Mouse (Mus musculus) A20 (cell line): ENCODE measurements around the gene Trpc5.

Experiments
- DNase-seq: peaks from one replicate; pipeline ENCODE4 v3.0.0-alpha.2; 2011; ENCODE audit warnings: low read depth, low spot score

Gene Trpc5

DNA sequence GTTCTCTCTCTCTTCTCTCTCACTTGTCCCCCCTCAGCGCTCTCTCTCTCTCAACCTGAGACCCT, at the start of gene Trpc5:
Gene Trpc5, minus strand, starts transcription at position 39 of the 65 bp plus-strand sequence.
- no peak for DNase-seq

DNA sequence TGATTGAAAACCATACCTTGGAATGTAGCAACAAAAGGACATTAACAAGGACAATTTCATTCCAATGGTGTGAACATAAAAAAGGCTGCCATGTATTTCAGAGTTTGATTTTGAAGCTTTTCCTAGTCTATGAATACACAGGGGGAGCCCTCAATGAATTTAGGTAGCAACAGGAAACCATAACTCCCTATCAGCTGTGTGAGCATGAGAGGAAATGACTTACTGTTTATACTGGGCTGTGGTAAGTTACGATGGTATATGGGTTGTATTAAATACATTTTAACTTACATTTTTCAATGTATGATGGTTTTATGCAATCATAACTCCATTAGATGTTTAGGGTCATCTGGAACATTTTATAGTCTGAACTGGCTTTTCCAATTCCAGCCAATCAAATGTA, 28.4 kb upstream of the Trpc5 start:
- no peak for DNase-seq

DNA sequence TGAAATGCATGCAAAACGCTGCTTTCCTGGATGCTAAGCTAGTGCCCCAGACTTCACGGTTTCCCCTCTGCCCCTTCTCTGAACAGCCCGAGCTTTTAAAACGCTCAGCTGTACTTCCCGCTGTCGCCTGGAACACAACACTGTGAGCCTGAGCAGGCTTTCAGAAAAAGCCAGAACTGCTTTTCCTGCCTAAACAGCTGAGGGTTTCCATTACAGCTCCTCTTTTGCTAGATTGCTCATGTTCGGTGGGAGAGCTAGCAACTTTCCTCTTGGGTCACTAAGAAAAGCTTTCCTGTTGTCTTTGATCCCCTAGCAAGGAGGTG, 1.8 kb upstream of the Trpc5 start:
- DNase-seq: no peak

DNA sequence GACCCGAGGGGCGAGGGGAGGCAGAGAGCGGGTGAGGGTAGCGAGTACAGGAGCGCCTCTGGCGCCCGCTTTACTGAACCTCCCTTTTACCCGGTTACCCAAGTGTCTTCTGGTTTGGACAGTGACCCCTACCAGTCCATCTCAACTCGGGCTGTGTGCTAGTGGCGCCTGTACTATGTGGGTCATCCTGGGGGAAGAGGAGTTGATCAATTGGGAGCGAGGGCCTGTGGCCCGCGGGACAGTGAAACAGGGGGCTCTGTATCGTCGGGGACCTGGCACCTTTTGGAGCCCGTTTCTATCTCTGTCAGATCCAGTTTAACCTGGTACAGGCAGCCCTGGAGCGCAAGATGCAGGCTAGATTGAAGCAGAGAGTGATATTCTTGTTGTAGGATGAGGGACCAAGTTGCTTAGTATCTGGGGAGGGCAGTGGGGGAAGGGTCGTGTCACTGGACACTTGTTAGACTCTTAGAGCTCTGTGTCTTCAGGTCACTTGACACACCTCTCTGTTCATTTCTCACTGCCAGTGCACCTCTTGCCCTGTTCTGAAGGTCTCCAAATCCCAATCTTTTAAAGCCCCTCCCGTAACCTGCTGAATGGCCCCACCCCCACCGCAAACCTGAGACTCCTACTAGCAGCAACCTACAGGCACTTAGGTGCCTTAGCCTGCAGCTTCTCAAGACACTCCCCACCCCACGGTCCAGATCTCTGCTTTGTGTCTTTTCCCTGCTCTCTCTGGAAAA, 1.3 kb upstream of the Trpc5 start:
- no peak for DNase-seq

DNA sequence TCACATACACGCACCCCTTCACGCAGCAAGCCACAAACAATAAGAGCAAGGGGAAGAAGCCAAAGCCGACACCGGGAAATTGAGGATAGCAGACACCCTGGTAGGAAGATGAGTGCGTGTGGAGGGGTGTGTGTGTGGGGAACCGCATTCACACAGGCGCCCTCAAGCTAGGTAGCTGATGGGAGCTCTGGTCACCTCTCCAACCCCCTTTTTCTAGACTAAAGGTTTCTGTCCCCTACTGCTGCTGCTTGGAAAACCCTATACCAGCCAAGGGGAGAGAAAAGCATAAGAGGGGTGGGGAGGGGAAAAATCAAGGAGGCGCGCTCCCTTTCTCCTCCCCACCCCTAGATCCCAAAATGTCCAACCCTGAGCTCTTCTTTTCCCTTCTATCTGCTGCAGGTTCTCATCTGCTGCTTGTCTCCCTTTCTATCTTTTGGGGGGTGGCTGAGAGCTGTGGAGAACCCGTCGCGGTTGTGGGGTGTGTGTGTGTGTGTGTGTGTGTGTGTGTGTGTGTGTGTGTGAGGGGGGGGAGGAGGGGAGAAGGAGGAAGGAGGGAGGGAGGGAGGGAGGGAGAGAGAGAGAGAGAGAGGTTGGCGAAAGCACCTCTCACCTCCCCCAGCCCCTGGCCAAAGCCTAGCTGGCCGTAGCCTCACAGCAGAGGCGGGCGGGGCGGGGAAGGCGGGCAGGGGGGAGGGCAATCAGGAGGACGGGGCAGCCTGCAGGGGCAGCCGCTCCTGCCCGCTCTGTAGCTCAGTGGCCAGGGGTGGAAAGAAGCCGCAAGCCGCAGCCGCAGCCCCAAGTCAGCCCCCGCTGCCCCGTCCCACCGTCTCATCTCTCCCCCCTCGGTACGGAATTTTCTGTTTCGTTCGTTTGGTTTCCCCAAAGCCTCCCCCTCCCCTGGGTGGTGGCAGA, 483 bp upstream of the Trpc5 start, which contains the start of gene Rtl4:
Gene Rtl4, plus strand, starts transcription at position 701 of the 912 bp plus-strand sequence.
- DNase-seq: no peak

DNA sequence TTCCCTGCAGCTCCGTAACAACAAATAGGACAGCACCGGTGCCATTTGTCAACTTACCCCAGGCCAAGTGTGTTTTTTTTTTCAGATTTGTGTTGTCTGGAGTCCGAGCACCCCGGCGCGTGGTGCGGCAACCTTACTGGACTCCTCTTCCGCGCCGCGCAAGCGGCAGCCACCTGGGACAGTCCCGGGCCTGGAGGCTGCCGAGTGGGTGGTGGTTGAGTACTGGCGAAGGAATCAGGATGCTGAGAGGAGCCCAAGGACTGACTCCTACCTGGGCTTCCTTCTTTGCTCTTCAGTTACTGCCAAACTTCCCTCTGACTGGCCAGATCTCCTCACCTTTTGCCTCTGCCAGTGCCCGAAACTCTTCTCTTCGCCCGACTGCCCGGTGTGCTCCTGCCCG, 238 bp downstream of the Trpc5 start:
- no peak for DNase-seq

DNA sequence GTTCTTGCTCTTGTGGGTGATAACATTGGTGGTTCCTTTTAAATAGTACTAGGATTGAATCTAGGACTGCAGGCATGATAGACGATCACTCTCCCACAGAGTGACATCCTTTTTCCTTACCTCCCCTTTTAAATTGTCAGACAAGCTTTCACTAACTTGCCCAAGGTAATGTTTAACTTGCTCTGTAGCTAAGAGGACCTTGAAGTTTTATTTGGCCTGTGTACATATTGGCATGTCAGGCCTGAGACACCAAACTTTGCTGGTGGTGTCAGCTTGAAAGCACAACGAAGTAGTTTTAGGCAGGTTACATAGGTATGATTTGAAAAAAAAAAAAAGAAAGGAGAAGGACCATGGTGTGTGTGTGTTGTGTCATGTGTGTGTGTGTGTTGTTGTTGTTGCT, 35.8 kb downstream of the Trpc5 start:
- DNase-seq: no peak

DNA sequence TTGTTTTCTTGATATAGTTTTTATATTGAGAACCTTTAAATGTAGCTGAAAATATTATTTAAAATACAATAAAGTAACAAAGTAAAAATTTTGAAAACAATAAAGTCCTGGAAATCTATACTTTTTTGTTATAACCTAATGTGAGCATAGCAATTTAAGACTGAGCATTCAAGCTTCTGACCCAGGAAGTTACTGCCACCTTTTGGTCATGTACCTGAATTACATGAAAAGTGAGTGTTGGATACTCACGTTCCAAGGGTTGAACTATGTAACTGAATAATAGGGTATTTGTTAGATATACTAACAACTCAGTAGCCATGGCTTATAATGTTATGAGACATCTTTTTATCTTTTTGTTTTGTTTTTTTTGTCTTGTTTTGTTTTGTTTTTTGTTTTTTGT, 42.6 kb downstream of the Trpc5 start:
- DNase-seq: peak; percentile 28

DNA sequence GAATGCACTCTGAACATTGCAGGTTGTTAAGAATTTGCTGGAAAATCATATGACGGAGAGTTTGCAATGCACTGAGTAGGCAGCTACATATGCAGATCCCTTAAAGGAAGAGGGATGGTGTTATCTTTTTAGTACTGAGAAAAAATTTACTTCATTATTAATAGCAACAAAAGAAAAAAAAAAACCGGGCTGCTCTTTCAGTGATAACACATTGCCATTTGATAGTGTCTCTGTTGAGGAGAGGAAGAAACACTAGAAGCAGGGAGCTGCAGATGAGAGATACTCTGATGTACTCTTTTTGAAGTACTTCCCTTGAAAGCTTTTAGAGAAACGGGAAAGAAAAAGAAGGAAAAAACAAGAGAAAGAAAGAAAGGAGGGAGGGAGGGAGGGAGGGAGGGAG, 43.2 kb downstream of the Trpc5 start:
- DNase-seq: no peak

DNA sequence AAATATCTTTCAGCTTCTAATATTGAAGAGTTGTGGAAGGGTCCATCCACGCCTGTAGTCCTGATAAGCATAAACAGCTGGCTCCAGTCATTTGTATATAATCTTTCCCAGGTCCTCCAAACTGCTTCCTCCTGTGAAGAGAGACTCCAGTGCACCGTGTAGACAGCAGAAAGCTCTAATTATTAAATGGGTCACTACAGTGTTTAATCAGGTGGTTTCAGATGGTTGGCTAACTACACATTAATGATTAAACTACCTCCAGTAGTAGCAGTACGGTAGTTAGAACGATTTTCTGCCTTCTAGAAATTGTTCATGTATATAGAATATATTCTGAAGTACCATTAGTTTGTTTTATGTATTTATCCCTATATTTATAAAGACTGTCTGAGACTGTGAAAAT, 75.2 kb downstream of the Trpc5 start:
- no peak for DNase-seq

DNA sequence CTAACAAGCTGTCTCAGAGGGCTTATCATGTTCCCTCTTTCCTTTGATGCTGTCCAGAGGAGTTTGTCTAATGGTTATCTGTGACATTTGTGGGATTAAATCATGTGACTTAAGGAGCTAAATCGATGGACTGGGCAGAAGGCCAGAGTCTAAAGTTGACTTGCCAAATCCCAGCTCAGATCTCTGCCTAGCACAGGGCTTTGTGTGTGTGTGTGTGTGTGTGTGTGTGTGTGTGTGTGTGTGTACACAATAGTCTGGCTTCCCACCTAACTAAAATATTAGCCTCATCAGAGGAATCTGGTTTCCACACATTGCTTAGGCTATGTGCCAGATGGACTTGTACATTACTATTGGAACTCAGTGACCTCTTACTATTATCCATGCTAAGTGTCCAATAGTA, 151.5 kb downstream of the Trpc5 start:
- DNase-seq: no peak

DNA sequence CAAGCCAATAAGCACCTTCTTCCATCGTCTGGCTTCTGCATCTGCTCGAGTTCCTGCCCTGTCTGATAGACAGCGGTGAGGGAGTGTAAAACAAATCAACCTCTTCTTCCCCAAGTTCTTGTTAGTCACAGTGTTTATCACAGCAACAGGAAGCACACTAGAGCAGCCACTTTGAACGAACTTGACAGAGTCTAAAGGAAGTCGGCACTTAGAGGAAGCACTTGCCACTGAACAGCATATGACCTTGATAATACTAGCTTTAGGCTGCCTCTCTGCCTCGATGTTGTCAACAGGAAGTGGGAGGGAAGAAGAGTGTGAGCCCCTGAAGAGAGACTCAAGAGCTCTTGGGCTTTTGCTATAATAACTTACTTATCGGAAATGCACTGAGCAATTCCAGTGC, 161.9 kb downstream of the Trpc5 start:
- peak; percentile 64 for DNase-seq

DNA sequence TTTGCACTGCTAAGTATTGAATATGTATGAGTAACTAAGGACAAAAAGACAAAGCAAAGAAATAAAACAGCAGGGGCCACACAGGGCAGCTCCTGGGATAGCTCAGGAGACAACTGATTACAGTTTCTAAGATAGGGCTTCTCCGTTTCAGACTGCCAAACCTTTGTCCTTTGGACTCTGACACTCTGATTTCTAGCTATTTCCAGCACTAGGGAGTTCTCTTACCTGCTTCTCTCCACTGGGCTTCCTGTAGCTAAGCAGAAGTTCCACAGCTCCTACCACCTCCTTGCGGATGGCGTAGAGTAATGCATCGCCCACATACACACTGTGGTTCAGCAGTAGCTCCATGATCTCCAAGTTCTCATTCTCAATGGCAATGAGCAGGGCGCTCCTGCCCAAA, 164.7 kb downstream of the Trpc5 start:
- DNase-seq: no peak

DNA sequence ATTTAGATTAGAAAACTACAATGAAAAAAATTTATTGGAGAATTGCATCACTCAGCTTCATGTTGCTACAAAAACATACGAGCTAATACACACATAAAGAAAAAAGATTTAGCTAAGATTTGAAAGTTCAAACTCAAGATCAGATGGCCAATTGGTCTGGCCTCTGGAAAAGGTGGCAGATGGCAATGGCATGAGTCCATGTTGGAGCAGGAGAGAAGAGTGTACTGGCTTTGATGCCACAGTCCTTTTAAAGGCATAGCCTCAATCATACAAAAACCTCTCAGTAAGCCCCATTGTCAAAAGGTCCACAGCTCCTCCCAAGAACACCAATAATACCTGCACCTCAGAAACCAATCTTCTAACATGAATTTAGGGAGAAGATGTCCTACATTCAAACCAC, 196.6 kb downstream of the Trpc5 start:
- DNase-seq: no peak

DNA sequence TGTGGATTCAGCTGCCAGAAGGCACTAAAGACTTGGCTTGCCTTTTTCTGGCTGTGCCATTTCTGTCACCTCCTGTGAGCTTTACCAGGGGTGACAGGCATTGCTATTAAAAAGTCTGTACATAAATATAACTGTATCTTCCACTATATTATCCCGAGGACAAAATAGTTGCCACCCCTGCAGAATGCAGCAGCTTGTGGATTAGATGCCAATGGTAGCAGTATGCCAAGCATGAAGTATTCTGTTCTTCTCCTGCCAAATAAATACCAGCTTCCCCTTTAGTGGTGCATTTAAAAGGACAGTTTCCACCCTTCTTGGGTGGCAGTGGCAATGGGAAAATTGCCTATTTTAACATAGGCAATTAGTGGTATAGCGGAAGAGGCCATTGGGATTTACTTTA, 223.6 kb downstream of the Trpc5 start:
- DNase-seq: no peak

DNA sequence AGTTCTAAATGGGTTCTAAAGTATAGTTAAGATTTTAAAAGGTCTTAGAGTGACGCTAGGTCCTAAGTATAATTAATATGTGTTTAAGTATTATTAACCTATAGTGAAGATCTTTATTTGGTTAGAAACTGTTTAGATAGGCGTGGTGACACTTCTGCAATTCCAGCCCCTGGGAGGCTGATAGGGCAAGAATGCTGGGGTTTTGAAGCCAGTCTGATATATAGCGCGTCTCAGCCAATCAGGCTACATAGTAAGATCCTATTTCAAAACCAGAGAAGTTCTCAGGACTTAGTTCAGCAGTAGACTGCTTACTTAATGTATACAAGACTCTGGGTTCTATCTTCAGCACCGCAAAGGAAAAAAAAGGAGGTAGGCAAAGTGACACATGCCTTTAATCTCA, 231.7 kb downstream of the Trpc5 start, which contains the start of gene Trpc5os:
Gene Trpc5os, plus strand, starts transcription at position 301 of the 400 bp plus-strand sequence.
- no peak for DNase-seq

DNA sequence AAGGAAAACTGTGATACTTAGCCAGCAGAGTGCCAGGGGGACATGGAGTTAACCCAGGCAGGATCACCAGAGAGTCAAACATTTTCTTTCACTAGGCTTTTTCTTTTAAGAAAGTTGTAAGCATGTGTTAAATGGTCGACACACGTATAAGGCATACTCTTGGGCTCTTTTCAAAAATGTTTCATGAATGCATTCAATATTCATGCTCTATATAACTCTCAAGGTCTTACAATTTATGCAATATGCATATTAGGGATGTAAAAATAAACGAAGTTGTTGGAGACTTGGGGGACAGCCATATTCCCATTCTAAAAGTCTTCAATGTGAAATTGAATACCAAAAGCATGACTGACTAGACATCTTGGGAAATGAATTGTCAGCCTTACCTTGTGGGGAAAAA, 264.1 kb downstream of the Trpc5 start:
- DNase-seq: no peak

DNA sequence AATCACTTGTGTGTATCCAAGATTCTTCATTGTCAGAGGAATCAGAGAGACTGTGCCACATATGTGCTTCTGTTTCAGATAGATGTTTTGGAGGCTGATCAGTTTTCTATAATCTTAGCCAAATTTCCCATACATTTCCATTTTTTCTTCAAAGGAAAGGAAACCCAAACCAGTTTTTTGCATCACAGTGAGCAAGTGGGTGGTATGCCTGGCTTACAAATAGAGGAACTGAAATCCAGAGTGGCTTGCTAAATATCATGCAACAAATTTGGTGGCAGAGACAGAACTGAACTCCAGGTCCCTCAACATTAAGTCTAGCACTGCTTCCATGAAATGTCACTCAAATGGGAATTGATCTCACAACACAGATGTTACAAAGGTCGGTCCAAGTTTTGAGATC, 266.9 kb downstream of the Trpc5 start:
- DNase-seq: no peak

DNA sequence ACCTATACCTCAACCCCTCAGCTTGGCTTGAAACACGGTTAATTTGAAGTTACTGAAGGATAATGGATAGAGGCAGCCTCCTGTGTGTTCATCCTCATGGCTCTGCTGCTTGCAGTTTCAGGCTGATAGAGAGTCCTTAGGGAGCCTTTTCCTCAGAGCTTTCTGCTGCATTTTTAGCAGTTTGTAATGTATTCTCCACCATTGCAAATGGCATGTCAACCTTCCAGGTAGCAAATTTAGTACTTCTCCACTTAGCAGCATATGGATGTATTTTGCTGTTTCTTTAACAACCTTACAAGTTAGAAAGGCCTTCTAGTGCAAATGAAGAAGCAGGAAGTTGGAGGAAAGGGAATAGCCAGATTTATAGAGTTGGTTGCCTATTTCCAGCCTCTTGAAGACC, 267.7 kb downstream of the Trpc5 start:
- DNase-seq: no peak

DNA sequence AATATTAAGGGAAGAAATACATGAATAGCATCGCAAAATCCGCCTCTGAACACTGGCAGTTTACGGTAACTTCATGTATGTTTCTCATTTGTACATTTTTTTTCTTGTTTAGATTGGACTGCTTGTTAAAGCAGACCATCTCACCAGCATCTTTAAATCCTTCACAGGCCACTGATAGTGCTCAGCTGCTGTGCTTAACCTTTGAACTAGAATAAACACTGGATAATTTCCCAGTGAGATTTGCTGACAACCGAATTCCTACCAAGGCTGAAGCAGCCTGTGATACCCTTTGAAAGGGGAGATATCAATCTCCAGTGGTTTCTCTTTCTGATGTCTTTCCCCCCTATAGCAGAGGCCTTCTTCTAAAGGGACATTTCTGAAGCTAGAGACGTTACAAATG, 279.9 kb downstream of the Trpc5 start:
- no peak for DNase-seq

DNA sequence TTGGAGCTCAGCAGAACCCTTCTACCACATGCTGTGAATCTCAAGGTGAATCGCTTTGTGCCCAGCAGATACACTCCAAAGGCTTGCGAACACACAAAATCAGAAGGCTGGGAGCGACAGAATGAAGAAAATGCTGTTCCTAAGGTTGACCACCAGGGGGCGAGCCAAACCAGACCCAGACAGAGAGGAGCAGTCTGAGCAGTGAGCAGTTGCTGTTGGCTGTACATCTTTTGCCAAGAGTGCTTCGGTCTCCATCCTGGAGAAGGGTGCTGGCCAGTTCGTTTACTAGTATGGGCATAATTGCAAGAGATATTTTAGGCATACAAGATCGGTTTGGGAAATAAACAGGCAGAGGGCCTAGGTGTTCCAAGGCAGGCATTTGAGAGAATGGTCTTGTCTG, 284.5 kb downstream of the Trpc5 start:
- DNase-seq: peak; percentile 37

DNA sequence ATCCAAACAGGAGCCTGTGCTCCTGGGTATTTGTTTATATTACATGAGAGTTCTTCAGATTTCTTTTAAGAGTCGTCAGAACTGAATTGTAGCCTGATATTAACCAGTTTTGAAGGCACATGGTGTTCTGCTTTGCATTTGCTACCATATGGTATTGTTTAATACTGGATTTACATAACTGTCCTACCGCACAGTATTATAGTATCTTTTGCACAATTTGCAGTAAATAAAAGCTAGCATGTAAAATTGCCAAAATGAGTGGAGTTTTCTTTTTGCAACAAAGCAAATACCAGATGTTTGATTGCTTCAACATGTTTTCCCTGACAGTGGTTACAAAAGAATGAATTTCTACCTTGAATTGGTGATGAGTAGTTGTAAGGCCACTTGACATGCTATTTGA, 313.8 kb downstream of the Trpc5 start:
- no peak for DNase-seq

DNA sequence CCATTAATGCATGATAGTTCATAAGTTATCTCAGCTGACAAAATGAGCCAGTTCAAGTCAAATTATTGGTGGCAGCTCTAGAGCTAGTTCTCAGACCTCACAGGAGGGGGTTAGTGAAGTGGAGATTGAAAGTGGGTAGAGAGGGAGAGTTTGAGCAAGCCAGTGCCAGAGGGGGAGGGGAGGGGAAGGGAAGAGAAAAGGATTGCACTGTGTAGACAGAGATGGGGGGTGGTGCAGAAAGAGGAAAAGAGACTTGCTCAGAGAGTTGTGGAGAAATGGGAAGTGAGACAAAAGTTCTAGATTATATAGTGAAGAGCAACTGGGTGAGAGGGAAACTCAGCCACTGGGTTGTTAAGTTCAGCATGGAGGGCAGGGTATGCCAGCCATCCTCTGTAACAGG, 349.6 kb downstream of the Trpc5 start:
- DNase-seq: peak; percentile 46

DNA sequence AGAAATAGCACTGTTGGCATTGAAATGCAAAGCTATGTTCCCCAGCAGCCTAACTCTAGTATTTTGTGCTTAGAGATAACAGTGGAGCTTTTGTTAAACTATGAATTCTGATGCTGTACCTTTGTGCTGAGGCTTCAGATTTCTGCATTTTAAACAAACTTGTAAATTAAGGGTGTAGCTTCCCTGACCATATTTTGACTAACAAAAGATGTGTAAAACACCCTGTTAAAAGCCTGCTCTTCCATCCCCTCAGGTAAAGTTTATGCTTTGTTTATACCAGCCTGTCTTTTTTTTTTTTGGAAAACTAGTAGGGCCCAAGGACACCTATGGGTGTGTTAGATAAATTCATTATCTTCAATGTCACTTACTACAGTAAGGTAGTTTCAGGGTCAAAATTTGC, 350.0 kb downstream of the Trpc5 start:
- DNase-seq: no peak
